Mouse (Mus musculus): ENCODE measurements around the gene Apex2. TPM values are rescaled to one million over a fixed set of nuclear protein-coding genes. Genes with fewer than 3 reads are reported as not detected.
A peak's percentile ranks its signal among the peaks of the same experiment; 100 is the strongest.

The Apex2 gene
- total RNA-seq (2021) = 10 to 100 TPM; 11.8 to 13.6 TPM
- long read RNA-seq, experiment 1, full-length matches to known transcripts = 6 of 10 reads
- long read RNA-seq, experiment 1, partial matches to known transcripts = 2 of 10 reads
- long read RNA-seq, experiment 1, other reads (novel, unspliced or antisense) = 2 of 10 reads
- long read RNA-seq, experiment 2, full-length matches to known transcripts = 11 of 16 reads
- long read RNA-seq, experiment 2, partial matches to known transcripts = 2 of 16 reads
- long read RNA-seq, experiment 2, other reads (novel, unspliced or antisense) = 3 of 16 reads

DNA sequence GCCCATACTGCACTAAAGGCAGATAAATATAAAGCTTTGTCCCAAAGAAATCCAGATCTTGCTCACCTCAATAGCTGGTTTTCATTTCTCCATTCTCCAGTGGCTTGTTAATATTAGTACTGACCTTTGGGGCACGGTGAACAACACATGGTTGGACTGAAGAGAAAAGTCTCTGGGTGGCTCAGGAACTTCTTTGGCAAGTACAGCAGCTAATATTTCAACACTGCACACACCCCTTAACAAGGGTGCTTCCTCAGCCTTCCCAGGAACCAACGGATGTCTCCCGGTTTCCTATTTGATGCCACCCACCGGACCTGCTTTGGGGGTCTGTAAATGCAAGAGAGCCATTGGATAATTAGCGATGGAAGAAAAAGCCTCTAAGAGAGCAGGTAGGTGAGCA, at the start of gene Apex2:
Gene Apex2 (minus strand): TSS at position 173 of the 400 bp plus-strand sequence.
- no peak for DNase-seq (ENCODE audit: low spot score in 2 of 2)

GRCm38 (mm10) chrX:150636421-150636820, 46.8 kb upstream of the Apex2 start:
- no peak for DNase-seq (ENCODE audit: low spot score in 2 of 2)

DNA sequence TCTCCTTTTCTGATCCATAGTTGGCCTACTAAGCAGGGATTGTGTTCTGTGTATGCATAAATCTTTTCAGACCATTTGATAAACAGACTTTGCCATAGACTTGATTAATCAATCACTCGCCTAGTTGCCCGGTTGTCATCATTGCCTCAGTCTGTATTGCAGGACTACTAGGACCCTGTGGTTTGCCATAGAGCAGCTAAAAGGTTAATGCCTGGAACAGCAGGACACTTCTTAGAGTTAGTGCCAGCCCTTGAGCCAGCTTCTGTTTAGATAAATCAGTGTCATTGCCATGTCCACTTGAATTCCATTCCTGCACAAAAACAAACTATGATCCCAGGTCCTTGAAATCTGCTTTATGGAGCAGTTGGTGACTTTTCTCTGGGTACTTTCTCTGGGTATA, 9.2 kb upstream of the Apex2 start:
- no peak for DNase-seq (ENCODE audit: low spot score in 2 of 2)

- no peak for DNase-seq (ENCODE audit: low spot score in 2 of 2)
Measured at GRCm38 (mm10) chrX:150595016-150595760, 5.5 kb upstream of the Apex2 start.

- no peak for DNase-seq (ENCODE audit: low spot score in 2 of 2)
Measured at GRCm38 (mm10) chrX:150594176-150594575, 4.5 kb upstream of the Apex2 start.

- no peak for DNase-seq (ENCODE audit: low spot score in 2 of 2)
Measured at GRCm38 (mm10) chrX:150593266-150594035, 3.8 kb upstream of the Apex2 start.

DNA sequence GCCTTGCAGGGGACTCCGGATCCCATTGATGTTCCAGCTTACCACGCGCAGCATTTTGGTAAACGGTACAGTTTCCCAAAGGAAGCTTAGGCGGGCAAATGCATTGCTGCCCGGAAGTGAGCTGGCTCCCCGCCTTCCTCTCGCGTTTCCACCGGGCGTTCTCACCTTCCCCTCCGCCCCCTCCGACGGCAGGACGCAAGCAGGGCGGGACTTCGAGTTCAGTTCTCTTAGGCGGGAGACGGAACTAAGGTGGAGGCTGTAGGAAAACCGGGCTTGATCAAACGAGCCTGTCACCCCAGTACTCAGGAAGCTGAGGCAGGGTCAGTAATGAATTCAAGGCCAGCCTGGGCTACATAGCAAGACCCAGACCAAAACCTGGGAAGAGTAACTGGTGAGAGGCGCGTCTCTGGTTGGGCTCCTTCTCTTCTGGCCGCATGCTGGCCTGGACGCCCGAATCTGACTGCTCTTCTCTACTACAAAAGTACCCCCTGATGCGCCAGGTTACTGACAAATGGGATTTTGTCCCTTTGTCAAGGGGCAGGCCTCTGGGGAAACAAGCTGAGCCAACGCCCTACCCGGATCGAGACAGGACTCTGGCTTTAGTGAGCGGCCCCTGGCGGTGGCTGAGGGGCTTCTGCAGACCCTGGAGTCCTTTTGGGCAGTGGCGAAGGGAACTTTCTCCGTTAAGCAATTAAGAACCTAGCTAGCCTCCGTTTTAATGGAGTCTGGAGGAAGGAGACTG, 1.5 kb downstream of the Apex2 start, which contains the start of gene Pfkfb1:
Gene Pfkfb1 (plus strand): TSS at position 207 of the 742 bp plus-strand sequence.
- DNase-seq (ENCODE audit: low spot score in 2 of 2) = peak; percentile 59 to 67

- DNase-seq (ENCODE audit: low spot score in 2 of 2) = no peak
Measured at GRCm38 (mm10) chrX:150585116-150585515, 4.6 kb downstream of the Apex2 start.

DNA sequence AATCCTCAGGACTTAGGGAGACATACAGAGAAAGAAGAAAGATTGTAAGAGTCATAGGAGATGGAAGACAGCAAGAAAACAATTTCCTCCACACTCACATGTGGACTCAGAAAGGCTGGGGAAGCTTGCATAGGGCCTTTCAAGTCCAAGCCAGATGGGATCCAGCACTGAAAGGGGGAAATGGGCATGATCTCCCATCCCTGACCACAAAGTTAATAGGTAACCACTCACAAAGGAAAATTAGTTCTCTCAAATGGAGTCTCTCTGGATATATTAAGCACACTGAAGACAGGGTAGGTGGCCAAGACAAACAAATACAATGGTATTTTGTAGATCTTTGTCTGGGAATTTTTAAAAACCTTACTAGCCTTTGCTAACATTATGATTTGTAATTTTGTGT, 7.7 kb downstream of the Apex2 start:
- no peak for DNase-seq (ENCODE audit: low spot score in 2 of 2)

- DNase-seq (ENCODE audit: low spot score in 2 of 2) = no peak
Measured at GRCm38 (mm10) chrX:150564644-150565357, 24.9 kb downstream of the Apex2 start.

DNA sequence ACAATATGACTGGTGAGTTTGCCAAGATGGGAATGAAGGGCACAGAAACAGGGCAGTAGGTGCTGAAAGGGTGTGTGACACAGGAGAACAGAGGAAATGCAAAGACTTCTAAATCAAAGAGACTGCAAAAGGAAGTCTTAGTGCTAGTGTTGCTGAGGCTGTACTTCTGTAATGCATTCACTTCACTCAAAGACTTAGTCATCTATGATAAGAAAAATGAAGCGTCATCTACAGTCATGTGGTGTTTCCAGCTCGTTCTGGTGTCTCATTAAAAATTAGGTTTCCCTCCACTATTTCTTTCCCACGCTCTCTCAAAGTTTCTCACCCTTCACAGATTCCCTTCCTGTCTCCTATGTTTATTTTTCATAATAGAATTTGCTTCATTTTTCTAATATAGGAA, 35.6 kb downstream of the Apex2 start:
- no peak for DNase-seq (ENCODE audit: low spot score in 2 of 2)

GRCm38 (mm10) chrX:150551986-150552385, 37.7 kb downstream of the Apex2 start:
- no peak for DNase-seq (ENCODE audit: low spot score in 2 of 2)

DNA sequence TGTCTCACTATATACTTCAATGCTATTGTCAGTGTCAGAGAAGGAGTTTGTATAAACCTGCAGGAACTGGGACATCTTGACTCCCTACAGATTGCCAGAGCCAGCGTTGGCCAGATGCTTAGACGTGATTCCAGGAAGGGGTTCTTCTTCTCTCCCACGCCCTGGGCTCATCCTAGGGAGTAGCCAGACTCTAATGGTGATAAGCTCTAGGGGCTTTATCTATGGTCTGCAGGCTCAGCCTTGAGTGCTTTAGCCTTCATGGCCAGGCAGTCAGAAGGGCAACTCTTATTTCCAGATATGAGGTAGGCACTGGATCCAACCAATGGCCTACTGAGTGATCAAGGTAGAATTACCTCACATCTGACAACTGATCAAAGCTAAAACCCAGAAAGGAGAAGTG, 40.0 kb downstream of the Apex2 start:
- DNase-seq (ENCODE audit: low spot score in 2 of 2) = no peak

DNA sequence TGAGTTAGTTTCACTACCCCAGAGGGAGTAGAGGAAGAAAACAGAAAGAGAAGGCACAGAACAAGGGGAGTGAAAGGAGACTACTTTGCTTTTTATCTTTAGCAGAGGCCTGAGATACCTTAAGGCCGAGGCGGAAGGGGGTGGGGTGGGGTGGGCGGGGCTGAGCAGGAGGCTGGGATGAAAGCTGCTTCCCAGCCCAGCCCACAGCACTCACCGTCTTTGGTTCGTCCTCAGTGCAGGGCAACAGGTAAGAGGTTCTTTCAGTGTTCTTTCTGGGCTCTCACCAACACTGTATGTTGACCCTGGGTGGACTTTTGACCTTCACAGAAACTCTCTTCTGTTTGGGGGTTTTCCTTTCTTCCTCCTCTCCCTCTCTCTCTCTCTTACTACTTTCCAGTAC, 42.4 kb downstream of the Apex2 start, which contains the start of gene Alas2:
Gene Alas2 (plus strand): TSS at position 137 of the 400 bp plus-strand sequence.
- DNase-seq (ENCODE audit: low spot score in 2 of 2) = no peak

DNA sequence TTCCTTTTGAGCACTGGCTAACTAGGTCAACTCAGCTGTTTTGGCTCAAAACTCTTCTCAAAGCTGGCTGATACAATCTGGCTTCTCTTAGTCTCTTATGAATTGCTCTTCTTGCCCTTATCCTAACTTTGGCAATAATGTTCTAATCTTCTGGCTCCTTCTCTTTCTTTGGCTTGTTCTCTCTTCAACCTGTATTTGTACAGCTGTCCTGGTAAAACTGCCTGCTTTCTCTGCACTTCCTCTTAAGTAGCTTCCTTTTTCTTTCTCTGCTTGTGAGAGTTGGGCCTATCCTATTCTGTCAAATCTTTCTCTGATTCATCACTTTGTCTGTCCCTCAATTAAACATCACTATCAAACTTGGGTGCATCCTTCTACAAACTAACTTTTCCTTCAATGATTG, 48.0 kb downstream of the Apex2 start:
- no peak for DNase-seq (ENCODE audit: low spot score in 2 of 2)

GRCm38 (mm10) chrX:150540111-150540510, 49.6 kb downstream of the Apex2 start:
- DNase-seq (ENCODE audit: low spot score in 2 of 2) = no peak

DNA sequence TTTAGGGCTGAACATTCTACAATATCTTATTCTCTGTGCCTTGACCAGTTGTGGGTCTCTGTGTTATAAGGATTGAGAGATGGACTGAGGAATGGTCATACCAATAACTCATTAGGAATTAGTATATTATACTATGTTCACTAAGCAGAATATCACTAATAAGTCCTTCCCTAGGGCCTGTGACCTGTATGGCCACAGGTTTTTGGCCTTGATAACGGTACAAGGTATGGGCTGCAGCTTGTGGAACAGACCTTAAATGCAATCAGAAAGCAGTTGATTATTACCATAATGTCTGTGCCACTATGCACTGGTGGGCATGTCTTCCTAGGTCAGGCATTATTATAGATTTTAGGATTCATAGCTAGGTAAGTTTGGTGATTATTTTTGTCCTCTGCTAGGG, 73.2 kb downstream of the Apex2 start:
- DNase-seq (ENCODE audit: low spot score in 2 of 2) = no peak

GRCm38 (mm10) chrX:150516015-150516414, 73.7 kb downstream of the Apex2 start:
- no peak for DNase-seq (ENCODE audit: low spot score in 2 of 2)

DNA sequence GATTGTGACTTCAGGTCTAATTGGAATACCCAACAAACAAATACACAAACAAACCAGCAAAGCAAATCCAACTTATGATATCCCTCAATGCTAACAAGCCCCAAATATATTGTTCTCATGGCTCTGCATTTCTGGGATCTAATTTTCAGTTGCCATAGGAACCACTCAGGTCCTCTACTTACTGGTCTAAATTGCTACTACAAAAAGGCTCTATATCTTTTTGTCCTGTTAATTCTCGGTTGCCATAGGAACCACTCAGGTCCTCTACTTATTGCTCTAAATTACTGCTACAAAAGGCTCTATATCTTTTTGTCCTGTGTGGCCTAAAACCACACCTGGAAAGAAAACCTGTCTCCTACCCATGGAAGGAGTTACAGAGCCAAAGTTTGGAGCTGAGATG, 75.5 kb downstream of the Apex2 start:
- no peak for DNase-seq (ENCODE audit: low spot score in 2 of 2)

- DNase-seq (ENCODE audit: low spot score in 2 of 2) = no peak
Measured at GRCm38 (mm10) chrX:150511274-150511673, 78.4 kb downstream of the Apex2 start.

Data from adrenal gland, adult 18-20 months (tissue).